Mouse (Mus musculus) granulocyte monocyte progenitor cell, adult 5-6 weeks (primary cell): Measurements from ENCODE around the gene Mslnl. TPM values are rescaled to one million over a fixed set of nuclear protein-coding genes. Genes with fewer than 3 reads are reported as not detected.

ENCODE experiments used
- ATAC-seq: replicated peaks from 2 replicates; pipeline ENCODE4 v1.8.0; 2016; ENCODE audit warnings: mild to moderate bottlenecking, moderate TSS enrichment, inconsistent platforms; ENCODE audit not compliant: poor library complexity, severe bottlenecking
- total RNA-seq, 2 experiments: library from RNA; stranded (forward) in 1 of 2; stranded (reverse) in 1 of 2; fragments of 200-712, 200-1000 nt in 1 of 2; fragments of >200 nt in 1 of 2; fragmentation: Nextera tagmentation in 1 of 2; gene quantifications; 2 replicates each; pipeline ENCODE4 v1.2.3; 2014 to 2017

Mslnl gene
- not detected in 2 replicates for total RNA-seq (2014; fragmentation: Nextera tagmentation)
- total RNA-seq (2017): not detected in 2 replicates

DNA sequence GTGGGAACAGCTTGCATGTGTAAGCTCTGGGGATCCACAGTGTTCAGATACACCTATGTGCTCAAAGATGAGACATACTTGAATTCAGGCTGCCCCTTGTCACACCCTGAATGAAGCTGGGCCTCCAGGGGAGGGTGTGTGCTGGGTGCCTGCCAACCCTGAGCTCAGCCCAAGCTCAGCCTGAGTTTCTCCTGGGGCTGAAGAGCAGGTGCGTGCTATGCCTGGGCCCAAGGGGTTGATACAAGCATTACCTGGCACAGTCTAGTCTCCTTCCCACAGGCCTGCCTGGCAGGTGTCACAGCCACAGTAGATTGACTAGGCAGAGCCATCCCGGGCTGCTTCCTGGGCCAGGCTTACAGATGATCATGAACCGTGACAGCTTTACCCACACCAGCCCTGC lies at the start of gene Mslnl:
Gene Mslnl, plus strand, starts transcription at position 298 of the 400 bp plus-strand sequence.
- no peak for ATAC-seq

GRCm38 (mm10) chr17:25686323-25686722 lies 49.5 kb upstream of the Mslnl start:
- ATAC-seq: peak; percentile 48

DNA sequence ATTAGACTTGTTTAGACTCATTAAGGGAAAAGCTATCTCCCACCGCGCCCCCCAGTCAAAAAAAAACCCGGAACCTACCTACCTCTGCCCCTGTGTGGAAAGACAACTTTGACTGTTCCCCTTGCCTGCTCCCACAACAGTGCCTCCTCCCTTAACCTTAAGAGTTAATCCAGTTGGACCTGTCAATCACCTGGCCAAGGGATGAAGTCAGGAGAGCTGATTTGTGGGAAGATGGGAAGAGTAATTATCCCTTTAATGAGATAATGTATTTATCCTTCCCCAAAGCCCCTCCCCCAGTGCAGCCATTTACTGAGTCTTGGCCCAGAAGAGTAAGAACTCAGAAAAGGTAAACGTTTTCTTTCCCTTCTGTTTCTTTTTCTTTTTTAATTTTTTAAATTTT lies 46.9 kb upstream of the Mslnl start:
- ATAC-seq: no peak

- no peak for ATAC-seq
Measured at GRCm38 (mm10) chr17:25696263-25696662, 39.6 kb upstream of the Mslnl start.

DNA sequence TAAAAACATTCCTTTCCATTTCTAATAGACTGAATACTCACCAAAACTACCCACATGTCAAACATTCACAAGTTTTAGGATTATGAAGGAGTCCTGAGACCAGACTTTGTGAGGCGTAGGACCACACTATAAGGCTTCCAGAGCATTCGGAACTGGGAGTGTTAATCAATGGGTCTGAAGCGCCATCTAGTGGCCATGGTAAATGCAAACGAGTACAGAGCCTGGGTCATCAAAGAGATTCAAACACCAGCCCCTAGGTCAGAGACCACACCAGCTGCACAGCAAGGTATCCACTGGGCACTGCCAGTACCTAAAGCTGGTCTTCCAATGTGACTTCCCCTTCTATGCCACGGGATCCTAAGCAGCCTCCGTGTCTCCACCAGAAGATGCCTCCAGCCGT lies 37.4 kb upstream of the Mslnl start:
- ATAC-seq: peak; percentile 62

GRCm38 (mm10) chr17:25700863-25701496 lies 34.9 kb upstream of the Mslnl start:
- no peak for ATAC-seq

GRCm38 (mm10) chr17:25709994-25710393 lies 25.8 kb upstream of the Mslnl start:
- ATAC-seq: no peak

GRCm38 (mm10) chr17:25711136-25711535 lies 24.7 kb upstream of the Mslnl start:
- ATAC-seq: no peak

DNA sequence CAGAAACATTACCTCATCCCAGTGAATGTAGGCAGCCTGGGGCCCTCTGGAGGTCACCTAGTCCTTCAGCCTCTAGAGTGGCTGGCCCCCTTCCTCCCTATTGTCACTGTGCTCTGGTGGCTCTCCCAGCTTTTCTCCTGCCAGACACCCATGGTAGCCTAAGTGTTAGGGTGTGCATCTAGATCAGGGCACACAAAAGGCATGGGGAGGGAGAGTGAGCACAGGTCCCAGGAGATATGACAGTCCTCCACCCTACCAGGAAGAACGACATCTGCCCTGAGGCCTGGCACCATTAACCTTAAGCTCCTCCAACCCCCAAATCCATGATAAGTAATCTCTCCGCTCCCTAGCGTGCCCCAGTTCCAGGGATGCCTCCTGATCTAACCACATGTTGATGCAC lies 20.2 kb upstream of the Mslnl start:
- ATAC-seq: no peak

GRCm38 (mm10) chr17:25716130-25716529 lies 19.7 kb upstream of the Mslnl start:
- no peak for ATAC-seq

GRCm38 (mm10) chr17:25716711-25717637 lies 18.9 kb upstream of the Mslnl start, which contains the start of gene Gng13:
Gene Gng13, plus strand, starts transcription at chr17:25717171.
- ATAC-seq: 0 out of 2 replicates have a peak, but pooled peaks have one; percentile 25

GRCm38 (mm10) chr17:25717691-25718090 lies 18.2 kb upstream of the Mslnl start:
- ATAC-seq: no peak

GRCm38 (mm10) chr17:25721476-25721875 lies 14.4 kb upstream of the Mslnl start:
- ATAC-seq: no peak

GRCm38 (mm10) chr17:25723470-25723869 lies 12.4 kb upstream of the Mslnl start:
- ATAC-seq: no peak

GRCm38 (mm10) chr17:25723919-25724318 lies 11.9 kb upstream of the Mslnl start:
- ATAC-seq: no peak

- ATAC-seq: no peak
Measured at GRCm38 (mm10) chr17:25725264-25725663, 10.6 kb upstream of the Mslnl start.

DNA sequence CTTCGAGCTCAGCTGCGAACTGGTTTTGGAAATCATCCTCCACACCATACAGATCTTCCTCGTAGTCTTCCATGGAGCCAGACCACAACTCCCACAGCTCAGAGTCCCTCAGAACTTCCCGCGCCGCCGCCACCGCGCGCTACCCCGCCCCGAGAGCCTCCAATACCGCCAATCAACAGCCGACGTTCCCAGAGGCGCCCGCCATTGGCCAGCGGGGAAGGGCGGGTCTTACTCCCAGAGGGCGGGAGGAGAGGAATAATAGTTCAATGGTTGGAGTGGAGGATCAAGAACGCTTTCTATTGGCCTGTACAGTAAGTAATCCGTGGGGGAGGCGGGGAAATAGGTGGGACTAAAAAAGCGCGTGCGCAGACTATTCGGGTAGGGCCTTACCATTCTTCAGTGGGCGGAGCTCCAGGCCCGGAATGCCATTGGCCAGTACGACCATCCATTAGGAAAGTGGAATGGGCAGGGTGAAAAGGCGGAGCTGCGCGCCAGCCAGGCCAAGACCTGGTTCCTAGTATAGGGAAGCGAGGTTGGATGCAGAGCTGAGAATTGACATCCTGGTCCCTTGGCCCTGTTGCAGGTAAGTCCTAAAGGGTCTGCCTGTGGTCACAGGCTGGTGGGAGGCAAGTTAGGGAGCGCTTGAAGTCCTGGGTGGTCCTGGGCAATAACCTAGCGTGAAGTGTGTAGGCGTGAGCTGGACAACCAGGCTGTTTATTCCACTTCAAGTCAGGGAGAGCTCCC lies 8.4 kb upstream of the Mslnl start, which contains the start of the genes Chtf18 and Rpusd1:
Gene Chtf18, minus strand, starts transcription at position 155 of the 744 bp plus-strand sequence.
Gene Rpusd1, plus strand, starts transcription at position 406 of the 744 bp plus-strand sequence.
- peak; percentile 90 for ATAC-seq

DNA sequence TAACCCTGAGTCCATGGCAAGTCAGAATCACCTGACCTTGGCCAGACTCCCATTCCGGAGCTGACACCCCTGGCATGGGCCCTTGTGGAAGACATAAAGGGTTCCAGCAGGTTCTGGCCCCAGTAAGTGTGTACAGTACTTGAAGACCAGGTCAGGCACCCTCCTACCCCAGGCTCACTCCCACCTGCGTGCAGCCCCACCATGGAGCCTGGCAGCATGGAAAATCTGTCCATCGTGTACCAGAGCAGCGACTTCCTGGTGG lies 7.9 kb upstream of the Mslnl start:
- no peak; the same call in 1 of the 2 replicates for ATAC-seq

GRCm38 (mm10) chr17:25732082-25732481 lies 3.8 kb upstream of the Mslnl start:
- ATAC-seq: peak; percentile 47

GRCm38 (mm10) chr17:25735246-25735645 lies 596 bp upstream of the Mslnl start:
- ATAC-seq: no peak

- no peak for ATAC-seq
Measured at GRCm38 (mm10) chr17:25738861-25739260, 3.0 kb downstream of the Mslnl start.
